Mouse (Mus musculus): ENCODE measurements around the gene Gm10715.
"Not testable (repeated sequence)": the region's sequence is repeated elsewhere in the genome, so short reads cannot be mapped to it uniquely, and the experiment has no call there.

Gm10715 gene

GRCm38 (mm10) chr9:3036577-3036976 is at the start of gene Gm10715:
Gene Gm10715 (plus strand): TSS chr9:3036877.
- in situ Hi-C loops (cut with MboI; ENCODE audit: low pct_unique_long_range_greater_than_20kb in 1 of 2, low sequenced_read_pairs in 2 of 2, unreplicated experiment in 1 of 2) = not testable (repeated sequence)

DNA sequence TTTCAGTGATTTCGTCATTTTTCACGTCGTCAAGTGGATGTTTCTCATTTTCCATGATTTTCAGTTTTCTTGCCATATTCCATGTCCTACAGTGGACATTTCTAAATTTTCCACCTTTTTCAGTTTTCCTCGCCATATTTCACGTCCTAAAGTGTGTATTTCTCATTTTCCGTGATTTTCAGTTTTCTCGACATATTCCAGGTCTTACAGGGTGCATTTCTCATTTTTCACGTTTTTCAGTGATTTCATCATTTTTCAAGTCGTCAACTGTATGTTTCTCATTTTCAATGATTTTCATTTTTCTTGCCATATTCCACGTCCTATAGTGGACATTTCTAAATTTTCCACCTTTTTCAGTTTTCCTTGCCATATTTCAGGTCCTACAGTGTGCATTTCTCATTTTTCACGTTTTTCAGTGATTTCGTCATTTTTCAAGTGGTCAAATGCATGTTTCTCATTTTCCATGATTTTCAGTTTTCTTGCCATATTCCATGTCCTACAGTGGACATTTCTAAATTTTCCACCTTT is 36.2 kb upstream of the Gm10715 start, which contains the start of gene Gm10722:
Gene Gm10722 (plus strand): TSS at position 478 of the 528 bp plus-strand sequence.
- in situ Hi-C loops (cut with MboI; ENCODE audit: low pct_unique_long_range_greater_than_20kb in 1 of 2, low sequenced_read_pairs in 2 of 2, unreplicated experiment in 1 of 2) = not testable (repeated sequence)

- in situ Hi-C loops (cut with MboI; ENCODE audit: low pct_unique_long_range_greater_than_20kb in 1 of 2, low sequenced_read_pairs in 2 of 2, unreplicated experiment in 1 of 2) = not testable (repeated sequence)
Measured at GRCm38 (mm10) chr9:3001006-3001405, 35.7 kb upstream of the Gm10715 start.

GRCm38 (mm10) chr9:3001948-3002659 is 34.6 kb upstream of the Gm10715 start:
- in situ Hi-C loops (cut with MboI; ENCODE audit: low pct_unique_long_range_greater_than_20kb in 1 of 2, low sequenced_read_pairs in 2 of 2, unreplicated experiment in 1 of 2) = not testable (repeated sequence)

GRCm38 (mm10) chr9:3002794-3003396 is 33.8 kb upstream of the Gm10715 start, which contains the start of gene Gm11168:
Gene Gm11168 (plus strand): TSS chr9:3003346.
- in situ Hi-C loops (cut with MboI; ENCODE audit: low pct_unique_long_range_greater_than_20kb in 1 of 2, low sequenced_read_pairs in 2 of 2, unreplicated experiment in 1 of 2) = not testable (repeated sequence)

DNA sequence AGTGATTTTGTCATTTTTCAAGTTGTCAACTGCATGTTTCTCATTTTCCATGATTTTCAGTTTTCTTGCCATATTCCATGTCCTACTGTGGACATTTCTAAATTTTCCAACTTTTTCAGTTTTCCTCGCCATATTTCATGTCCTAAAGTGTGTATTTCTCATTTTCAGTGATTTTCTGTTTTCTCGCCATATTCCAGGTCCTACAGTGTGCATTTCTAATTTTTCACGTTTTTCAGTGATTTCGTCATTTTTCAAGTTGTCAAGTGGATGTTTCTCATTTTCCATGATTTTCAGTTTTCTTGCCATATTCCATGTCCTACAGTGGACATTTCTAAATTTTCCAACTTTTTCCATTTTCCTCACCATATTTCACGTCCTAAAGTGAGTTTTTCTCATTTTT is 30.5 kb upstream of the Gm10715 start:
- in situ Hi-C loops (cut with MboI; ENCODE audit: low pct_unique_long_range_greater_than_20kb in 1 of 2, low sequenced_read_pairs in 2 of 2, unreplicated experiment in 1 of 2) = not testable (repeated sequence)

DNA sequence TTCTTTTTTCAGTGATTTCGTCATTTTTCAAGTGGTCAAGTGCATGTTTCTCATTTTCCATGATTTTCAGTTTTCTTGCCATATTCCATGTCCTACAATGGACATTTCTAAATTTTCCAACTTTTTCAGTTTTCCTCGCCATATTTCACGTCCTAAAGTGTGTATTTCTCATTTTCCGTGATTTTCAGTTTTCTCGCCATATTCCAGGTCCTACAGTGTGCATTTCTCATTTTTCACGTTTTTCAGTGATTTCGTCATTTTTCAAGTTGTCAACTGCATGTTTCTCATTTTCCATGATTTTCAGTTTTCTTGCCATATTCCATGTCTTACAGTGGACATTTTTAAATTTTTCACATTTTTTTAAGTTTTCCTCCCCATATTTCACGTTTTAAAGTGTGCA is 30.0 kb upstream of the Gm10715 start:
- in situ Hi-C loops (cut with MboI; ENCODE audit: low pct_unique_long_range_greater_than_20kb in 1 of 2, low sequenced_read_pairs in 2 of 2, unreplicated experiment in 1 of 2) = not testable (repeated sequence)

- in situ Hi-C loops (cut with MboI; ENCODE audit: low pct_unique_long_range_greater_than_20kb in 1 of 2, low sequenced_read_pairs in 2 of 2, unreplicated experiment in 1 of 2) = not testable (repeated sequence)
Measured at GRCm38 (mm10) chr9:3007272-3007671, 29.4 kb upstream of the Gm10715 start.

GRCm38 (mm10) chr9:3009331-3009730 is 27.3 kb upstream of the Gm10715 start:
- in situ Hi-C loops (cut with MboI; ENCODE audit: low pct_unique_long_range_greater_than_20kb in 1 of 2, low sequenced_read_pairs in 2 of 2, unreplicated experiment in 1 of 2) = not testable (repeated sequence)

DNA sequence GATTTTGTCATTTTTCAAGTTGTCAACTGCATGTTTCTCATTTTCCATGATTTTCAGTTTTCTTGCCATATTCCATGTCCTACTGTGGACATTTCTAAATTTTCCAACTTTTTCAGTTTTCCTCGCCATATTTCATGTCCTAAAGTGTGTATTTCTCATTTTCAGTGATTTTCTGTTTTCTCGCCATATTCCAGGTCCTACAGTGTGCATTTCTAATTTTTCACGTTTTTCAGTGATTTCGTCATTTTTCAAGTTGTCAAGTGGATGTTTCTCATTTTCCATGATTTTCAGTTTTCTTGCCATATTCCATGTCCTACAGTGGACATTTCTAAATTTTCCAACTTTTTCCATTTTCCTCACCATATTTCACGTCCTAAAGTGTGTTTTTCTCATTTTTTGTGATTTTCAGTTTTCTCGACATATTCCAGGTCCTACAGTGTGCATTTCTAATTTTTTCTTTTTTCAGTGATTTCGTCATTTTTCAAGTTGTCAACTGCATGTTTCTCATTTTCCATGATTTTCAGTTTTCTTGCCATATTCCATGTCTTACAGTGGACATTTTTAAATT is 24.5 kb upstream of the Gm10715 start:
- in situ Hi-C loops (cut with MboI; ENCODE audit: low pct_unique_long_range_greater_than_20kb in 1 of 2, low sequenced_read_pairs in 2 of 2, unreplicated experiment in 1 of 2) = not testable (repeated sequence)

GRCm38 (mm10) chr9:3012733-3013279 is 23.9 kb upstream of the Gm10715 start, which contains the start of gene Gm10721:
Gene Gm10721 (plus strand): TSS chr9:3013140.
- in situ Hi-C loops (cut with MboI; ENCODE audit: low pct_unique_long_range_greater_than_20kb in 1 of 2, low sequenced_read_pairs in 2 of 2, unreplicated experiment in 1 of 2) = not testable (repeated sequence)

GRCm38 (mm10) chr9:3015354-3015753 is 21.3 kb upstream of the Gm10715 start, which contains the start of gene Gm10720:
Gene Gm10720 (plus strand): TSS chr9:3015654.
- in situ Hi-C loops (cut with MboI; ENCODE audit: low pct_unique_long_range_greater_than_20kb in 1 of 2, low sequenced_read_pairs in 2 of 2, unreplicated experiment in 1 of 2) = not testable (repeated sequence)

- in situ Hi-C loops (cut with MboI; ENCODE audit: low pct_unique_long_range_greater_than_20kb in 1 of 2, low sequenced_read_pairs in 2 of 2, unreplicated experiment in 1 of 2) = not testable (repeated sequence)
Measured at GRCm38 (mm10) chr9:3015896-3016295, 20.8 kb upstream of the Gm10715 start.

- in situ Hi-C loops (cut with MboI; ENCODE audit: low pct_unique_long_range_greater_than_20kb in 1 of 2, low sequenced_read_pairs in 2 of 2, unreplicated experiment in 1 of 2) = not testable (repeated sequence)
Measured at GRCm38 (mm10) chr9:3017108-3017507, 19.6 kb upstream of the Gm10715 start, which contains the start of gene Gm10719. Gene Gm10719 (plus strand): TSS chr9:3017408.

DNA sequence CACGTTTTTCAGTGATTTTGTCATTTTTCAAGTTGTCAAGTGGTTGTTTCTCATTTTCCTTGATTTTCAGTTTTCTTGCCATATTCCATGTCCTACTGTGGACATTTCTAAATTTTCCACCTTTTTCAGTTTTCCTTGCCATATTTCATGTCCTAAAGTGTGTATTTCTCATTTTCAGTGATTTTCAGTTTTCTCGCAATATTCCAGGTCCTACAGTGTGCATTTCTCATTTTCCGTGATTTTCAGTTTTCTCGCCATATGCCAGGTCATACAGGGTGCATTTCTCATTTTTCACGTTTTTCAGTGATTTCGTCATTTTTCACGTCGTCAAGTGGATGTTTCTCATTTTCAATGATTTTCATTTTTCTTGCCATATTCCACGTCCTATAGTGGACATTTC is 17.7 kb upstream of the Gm10715 start:
- in situ Hi-C loops (cut with MboI; ENCODE audit: low pct_unique_long_range_greater_than_20kb in 1 of 2, low sequenced_read_pairs in 2 of 2, unreplicated experiment in 1 of 2) = not testable (repeated sequence)

DNA sequence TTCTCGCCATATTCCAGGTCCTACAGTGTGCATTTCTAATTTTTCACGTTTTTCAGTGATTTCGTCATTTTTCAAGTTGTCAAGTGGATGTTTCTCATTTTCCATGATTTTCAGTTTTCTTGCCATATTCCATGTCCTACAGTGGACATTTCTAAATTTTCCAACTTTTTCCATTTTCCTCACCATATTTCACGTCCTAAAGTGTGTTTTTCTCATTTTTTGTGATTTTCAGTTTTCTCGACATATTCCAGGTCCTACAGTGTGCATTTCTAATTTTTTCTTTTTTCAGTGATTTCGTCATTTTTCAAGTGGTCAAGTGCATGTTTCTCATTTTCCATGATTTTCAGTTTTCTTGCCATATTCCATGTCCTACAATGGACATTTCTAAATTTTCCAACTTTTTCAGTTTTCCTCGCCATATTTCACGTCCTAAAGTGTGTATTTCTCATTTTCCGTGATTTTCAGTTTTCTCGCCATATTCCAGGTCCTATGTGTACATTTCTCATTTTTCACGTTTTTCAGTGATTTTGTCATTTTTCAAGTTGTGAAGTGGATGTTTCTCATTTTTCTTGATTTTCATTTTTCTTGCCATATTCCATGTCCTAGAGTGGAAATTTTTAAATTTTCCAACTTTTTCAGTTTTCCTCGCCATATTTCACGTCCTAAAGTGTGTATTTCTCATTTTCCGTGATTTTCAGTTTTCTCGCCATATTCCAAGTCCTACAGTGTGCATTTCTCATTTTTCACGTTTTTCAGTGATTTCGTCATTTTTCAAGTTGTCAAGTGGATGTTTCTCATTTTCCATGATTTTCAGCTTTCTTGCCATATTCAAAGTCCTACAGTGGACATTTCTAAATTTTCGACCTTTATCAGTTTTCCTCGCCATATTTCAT is 16.6 kb upstream of the Gm10715 start:
- in situ Hi-C loops (cut with MboI; ENCODE audit: low pct_unique_long_range_greater_than_20kb in 1 of 2, low sequenced_read_pairs in 2 of 2, unreplicated experiment in 1 of 2) = not testable (repeated sequence)

DNA sequence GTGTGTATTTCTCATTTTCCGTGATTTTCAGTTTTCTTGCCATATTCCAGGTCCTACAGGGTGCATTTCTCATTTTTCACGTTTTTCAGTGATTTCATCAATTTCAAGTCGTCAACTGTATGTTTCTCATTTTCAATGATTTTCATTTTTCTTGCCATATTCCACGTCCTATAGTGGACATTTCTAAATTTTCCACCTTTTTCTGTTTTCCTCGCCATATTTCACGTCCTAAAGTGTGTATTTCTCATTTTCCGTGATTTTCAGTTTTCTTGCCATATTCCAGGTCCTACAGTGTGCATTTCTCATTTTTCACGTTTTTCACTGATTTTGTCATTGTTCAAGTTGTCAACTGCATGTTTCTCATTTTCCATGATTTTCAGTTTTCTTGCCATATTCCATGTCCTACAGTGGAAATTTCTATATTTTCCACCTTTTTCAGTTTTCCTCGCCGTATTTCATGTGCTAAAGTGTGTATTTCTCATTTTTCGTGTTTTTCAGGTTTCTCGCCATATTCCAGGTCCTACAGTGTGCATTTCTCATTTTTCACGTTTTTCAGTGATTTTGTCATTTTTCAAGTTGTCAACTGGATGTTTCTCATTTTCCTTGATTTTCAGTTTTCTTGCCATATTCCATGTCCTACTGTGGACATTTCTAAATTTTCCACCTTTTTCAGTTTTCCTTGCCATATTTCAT is 14.2 kb upstream of the Gm10715 start:
- in situ Hi-C loops (cut with MboI; ENCODE audit: low pct_unique_long_range_greater_than_20kb in 1 of 2, low sequenced_read_pairs in 2 of 2, unreplicated experiment in 1 of 2) = not testable (repeated sequence)
